Mouse (Mus musculus): ENCODE results near the gene Ltb4r1. TPM values are rescaled to one million over a fixed set of nuclear protein-coding genes. Genes with fewer than 3 reads are reported as not detected.

Gene Ltb4r1
- polyA plus RNA-seq, 1 experiment = 77.0 TPM

DNA sequence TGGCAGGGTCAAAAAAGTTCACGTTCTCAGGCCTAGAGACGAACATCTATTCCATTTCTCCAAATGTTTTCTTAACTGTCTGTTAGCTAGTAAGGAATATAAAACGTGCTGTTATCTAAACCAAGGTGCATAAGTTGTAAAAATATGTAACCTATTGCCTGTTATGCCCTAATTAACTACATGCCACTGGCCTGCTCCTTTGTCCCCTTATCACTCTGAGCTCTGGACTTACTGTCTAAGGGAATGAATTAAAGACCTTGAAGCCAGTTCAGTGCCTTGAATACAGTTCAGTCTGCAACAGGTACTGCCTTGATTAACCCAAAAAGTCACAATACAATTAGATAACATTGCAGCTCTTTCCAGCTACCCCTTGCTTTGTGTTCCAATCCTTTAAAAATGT lies 30.4 kb upstream of the Ltb4r1 start:
- no peak overlapping the region for H3K4me3 ChIP-seq (replicated peaks; ENCODE audit: control insufficient read depth, low read depth, low read length)
- WGBS = 61% methylated on average over 3 of the region's 3 CpGs
- no peak overlapping the region for H3K27ac ChIP-seq (ENCODE audit: control insufficient read depth, insufficient read depth, low read depth, low read length, poor library complexity)
- H3K4me1 ChIP-seq (ENCODE audit: control insufficient read depth, insufficient read depth, low read length) = peaks cover 5% of the 10 kb centered on the region; the same call in 1 of the 2 replicates
- no peak for TF ChIP-seq CTCF (IDR thresholded peaks at IDR 0.05; ENCODE audit: control insufficient read depth, insufficient read depth, low read length)
- no peak for TF ChIP-seq POLR2A (IDR thresholded peaks at IDR 0.05; ENCODE audit: borderline replicate concordance, control insufficient read depth, low read depth, low read length)

DNA sequence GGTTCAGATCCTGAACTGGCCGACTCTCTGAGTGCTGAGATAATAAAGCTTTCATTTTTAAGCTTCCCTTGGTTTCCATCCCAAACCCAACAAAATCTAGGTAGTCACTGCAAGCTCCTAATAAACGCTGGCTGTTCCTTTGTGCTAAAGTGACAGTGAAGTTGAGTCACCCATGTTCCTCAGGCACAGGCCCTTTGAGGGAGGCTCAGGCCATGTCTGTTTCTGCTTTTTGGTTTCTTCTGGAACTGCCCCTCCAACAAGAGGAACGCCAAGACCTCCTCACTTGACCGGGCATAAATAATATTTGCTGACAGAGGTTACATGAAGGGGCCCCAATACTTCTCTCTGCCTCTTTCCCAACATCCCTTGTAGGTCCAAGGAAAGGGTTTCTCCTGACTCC lies 30.0 kb upstream of the Ltb4r1 start:
- 26% methylated on average over 4 of the region's 4 CpGs for WGBS
- H3K4me3 ChIP-seq (replicated peaks; ENCODE audit: control insufficient read depth, low read depth, low read length) = no peak overlapping the region
- peak overlapping the region; percentile 61; the same call in 1 of the 2 replicates for H3K27ac ChIP-seq (ENCODE audit: control insufficient read depth, insufficient read depth, low read depth, low read length, poor library complexity)
- TF ChIP-seq CTCF (IDR thresholded peaks at IDR 0.05; ENCODE audit: control insufficient read depth, insufficient read depth, low read length) = no peak
- TF ChIP-seq POLR2A (IDR thresholded peaks at IDR 0.05; ENCODE audit: borderline replicate concordance, control insufficient read depth, low read depth, low read length) = no peak
- H3K4me1 ChIP-seq (ENCODE audit: control insufficient read depth, insufficient read depth, low read length) = peaks cover 5% of the 10 kb centered on the region; the same call in 1 of the 2 replicates

DNA sequence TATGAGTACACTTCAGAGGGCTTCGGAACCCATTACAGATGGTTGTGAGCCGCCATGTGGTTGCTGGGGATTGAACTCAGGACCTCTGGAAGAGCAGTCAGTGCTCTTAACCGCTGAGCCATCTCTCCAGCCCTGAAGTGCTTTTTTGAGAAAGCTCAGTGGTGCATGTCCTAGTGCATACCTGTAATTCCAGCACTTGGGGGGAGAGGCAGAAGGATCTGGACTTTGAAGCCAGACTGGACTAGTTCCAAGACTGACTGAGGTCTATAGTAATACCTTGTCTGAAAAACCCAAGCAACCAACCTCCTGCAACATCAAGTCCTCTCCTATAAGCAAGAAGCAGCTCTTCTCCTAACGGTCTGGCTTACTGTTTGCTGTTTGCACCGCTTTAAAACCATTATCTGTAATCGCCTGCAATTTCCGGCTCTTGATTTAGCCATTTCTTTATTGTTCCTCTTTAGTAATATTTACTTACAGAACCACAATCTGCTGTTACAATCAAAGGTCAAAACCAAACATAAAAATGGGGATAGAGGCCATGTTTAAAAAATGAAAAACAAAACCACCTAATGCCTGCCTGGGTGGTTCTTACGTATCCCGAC lies 28.6 kb upstream of the Ltb4r1 start:
- no peak overlapping the region for H3K27ac ChIP-seq (ENCODE audit: control insufficient read depth, insufficient read depth, low read depth, low read length, poor library complexity)
- no peak for TF ChIP-seq POLR2A (IDR thresholded peaks at IDR 0.05; ENCODE audit: borderline replicate concordance, control insufficient read depth, low read depth, low read length)
- no peak for TF ChIP-seq CTCF (IDR thresholded peaks at IDR 0.05; ENCODE audit: control insufficient read depth, insufficient read depth, low read length)
- WGBS = 51% methylated on average over 9 of the region's 9 CpGs

DNA sequence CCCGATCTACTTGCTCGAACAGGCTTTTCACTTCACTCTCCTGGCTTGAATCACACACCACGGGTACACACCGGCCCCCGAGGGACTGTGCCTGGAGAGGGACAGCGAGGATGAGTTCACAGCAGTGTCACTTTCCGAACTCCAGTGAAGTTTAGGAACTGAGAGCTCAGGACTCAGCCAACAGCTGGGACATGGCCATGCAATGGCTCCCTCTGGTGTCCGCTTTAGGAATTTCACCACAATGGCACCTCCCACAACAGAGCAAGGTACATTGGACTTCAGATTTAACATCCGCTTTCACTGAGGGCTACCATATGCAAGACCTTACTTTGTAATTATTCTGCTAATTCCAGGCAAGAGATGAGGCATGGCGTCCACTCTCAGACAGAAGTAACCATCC lies 22.1 kb upstream of the Ltb4r1 start:
- H3K27ac ChIP-seq (ENCODE audit: control insufficient read depth, insufficient read depth, low read depth, low read length, poor library complexity) = no peak overlapping the region; the same call in 1 of the 2 replicates
- no peak overlapping the region for H3K4me3 ChIP-seq (replicated peaks; ENCODE audit: control insufficient read depth, low read depth, low read length)
- WGBS = 18% methylated on average over 10 of the region's 10 CpGs
- peaks cover 1% of the 10 kb centered on the region; the same call in 1 of the 2 replicates for H3K4me1 ChIP-seq (ENCODE audit: control insufficient read depth, insufficient read depth, low read length)
- TF ChIP-seq CTCF (IDR thresholded peaks at IDR 0.05; ENCODE audit: control insufficient read depth, insufficient read depth, low read length) = peak; percentile 99
- no peak for TF ChIP-seq POLR2A (IDR thresholded peaks at IDR 0.05; ENCODE audit: borderline replicate concordance, control insufficient read depth, low read depth, low read length)

More for the DNA sequence above, 28.6 kb upstream of the Ltb4r1 start:
- Histone ChIP-seq H3K4me1 (ENCODE audit: control insufficient read depth, insufficient read depth, low read length) (peaks cover 5% of the 10 kb centered on the region; the same call in 1 of the 2 replicates), H3K4me3 (replicated peaks; ENCODE audit: control insufficient read depth, low read depth, low read length) (no peak overlapping the region)

DNA sequence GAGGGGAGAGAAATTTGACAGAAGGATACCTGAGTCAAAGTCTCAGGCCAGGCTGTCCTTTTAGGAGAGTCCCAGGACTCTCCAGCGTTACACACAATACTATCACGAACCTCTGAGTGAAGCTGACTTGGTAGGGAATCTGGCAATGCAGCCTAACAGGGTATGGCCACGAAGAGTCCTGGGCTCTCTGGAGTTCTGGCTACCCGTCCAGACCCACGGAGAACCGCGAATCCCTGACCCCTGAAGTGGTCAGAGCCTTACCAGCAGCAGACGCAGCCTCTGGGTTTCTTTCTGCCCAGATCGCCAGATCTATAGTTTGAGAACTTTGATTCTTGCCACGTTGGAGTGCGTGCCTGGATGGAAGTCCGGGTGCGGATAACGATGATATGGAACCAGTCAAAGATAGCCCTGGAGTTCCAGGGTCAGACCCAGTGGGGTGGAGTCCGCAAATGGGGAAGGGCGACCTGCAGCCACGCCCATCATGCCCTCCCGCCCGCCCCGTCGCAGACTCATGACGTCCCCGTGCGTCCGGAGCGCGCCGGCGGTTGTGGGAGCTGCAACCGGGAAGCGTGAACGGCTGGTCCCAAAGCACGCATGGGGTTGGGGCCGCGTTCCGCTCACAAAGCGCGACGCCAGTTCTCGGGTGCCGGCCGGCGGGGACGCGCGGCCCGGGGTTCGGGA lies 20.4 kb upstream of the Ltb4r1 start, which contains the start of the genes Dhrs1 and Nop9:
Gene Dhrs1 (minus strand): TSS at position 511 of the 681 bp plus-strand sequence.
Gene Nop9 (plus strand): TSS at position 514 of the 681 bp plus-strand sequence.
- WGBS = 2% methylated on average over 48 of the region's 48 CpGs
- peaks cover 1% of the 10 kb centered on the region; the same call in 1 of the 2 replicates for H3K4me1 ChIP-seq (ENCODE audit: control insufficient read depth, insufficient read depth, low read length)
- peak within 1 kb of the TSS; percentile 91 for H3K4me3 ChIP-seq (replicated peaks; ENCODE audit: control insufficient read depth, low read depth, low read length)
- peak within 1 kb of the TSS; percentile 72 for H3K27ac ChIP-seq (ENCODE audit: control insufficient read depth, insufficient read depth, low read depth, low read length, poor library complexity)
- TF ChIP-seq CTCF (IDR thresholded peaks at IDR 0.05; ENCODE audit: control insufficient read depth, insufficient read depth, low read length) (no peak), POLR2A (IDR thresholded peaks at IDR 0.05; ENCODE audit: borderline replicate concordance, control insufficient read depth, low read depth, low read length) (no peak; the same call in 1 of the 2 replicates)

DNA sequence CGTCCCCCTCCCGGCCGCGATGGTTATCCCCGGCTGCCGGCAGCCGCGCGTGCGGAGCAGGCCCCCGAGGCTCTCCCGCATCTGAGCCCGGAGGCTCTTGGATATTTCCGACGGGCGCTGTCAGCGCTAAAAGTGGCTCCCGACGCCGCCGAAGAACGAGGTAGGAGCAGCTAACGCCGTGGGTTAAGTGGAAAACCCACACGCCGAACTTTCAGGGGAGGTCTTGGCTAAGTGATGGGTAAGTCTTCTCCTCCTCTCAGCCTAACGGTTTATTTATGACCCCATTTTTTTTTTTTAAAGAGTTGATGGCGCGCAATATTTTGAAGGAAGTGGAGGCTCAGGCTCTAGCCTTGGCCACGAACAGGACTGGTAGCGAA lies 19.9 kb upstream of the Ltb4r1 start:
- TF ChIP-seq POLR2A (IDR thresholded peaks at IDR 0.05; ENCODE audit: borderline replicate concordance, control insufficient read depth, low read depth, low read length) (no peak), CTCF (IDR thresholded peaks at IDR 0.05; ENCODE audit: control insufficient read depth, insufficient read depth, low read length) (no peak)
- WGBS = 0% methylated on average over 31 of the region's 31 CpGs
- H3K4me3 ChIP-seq (replicated peaks; ENCODE audit: control insufficient read depth, low read depth, low read length) = peak overlapping the region; percentile 91
- peak overlapping the region; percentile 72 for H3K27ac ChIP-seq (ENCODE audit: control insufficient read depth, insufficient read depth, low read depth, low read length, poor library complexity)
- H3K4me1 ChIP-seq (ENCODE audit: control insufficient read depth, insufficient read depth, low read length) = peaks cover 1% of the 10 kb centered on the region; the same call in 1 of the 2 replicates

DNA sequence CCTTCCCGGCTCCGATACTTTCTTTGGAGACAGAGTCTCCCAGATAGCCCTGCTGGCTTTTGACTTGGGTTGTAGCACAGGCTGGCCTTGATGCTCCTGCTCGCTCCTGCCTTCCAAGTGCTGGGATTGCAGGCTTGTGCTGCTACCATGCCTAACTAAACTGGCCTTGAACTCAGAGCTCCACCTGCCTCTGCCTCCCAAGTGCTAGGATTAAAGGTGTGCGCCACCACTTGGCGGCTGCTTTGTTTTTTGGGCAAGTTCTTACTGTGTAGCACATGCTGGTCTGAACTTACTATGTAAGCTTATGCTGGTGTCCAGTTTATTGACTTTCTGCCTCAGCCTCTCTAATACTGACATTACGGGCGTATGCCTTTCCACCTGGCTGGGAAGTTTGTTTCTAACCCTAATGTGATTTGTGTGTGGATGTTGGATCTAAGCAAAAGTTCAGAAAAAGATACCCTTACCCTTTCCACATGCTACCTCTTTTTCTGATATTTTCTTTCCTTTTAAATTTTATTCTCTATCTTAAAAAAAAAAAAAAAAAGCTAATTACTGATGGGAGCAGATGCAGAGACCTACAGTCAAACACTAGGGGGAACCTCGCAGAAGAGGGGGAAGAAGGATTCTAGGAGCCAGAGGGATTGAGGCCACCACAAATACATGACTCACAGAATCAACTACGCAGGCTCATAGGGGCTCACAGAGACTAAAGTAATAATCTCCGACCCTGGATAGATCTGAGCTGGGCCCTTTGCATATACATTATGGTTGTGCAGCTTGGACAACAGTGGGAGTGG lies 18.5 kb upstream of the Ltb4r1 start:
- WGBS = 83% methylated on average over 10 of the region's 10 CpGs

More for the DNA sequence above, 18.5 kb upstream of the Ltb4r1 start:
- Histone ChIP-seq H3K4me1 (ENCODE audit: control insufficient read depth, insufficient read depth, low read length) (peaks cover 1% of the 10 kb centered on the region; the same call in 1 of the 2 replicates), H3K4me3 (replicated peaks; ENCODE audit: control insufficient read depth, low read depth, low read length) (no peak overlapping the region), H3K27ac (ENCODE audit: control insufficient read depth, insufficient read depth, low read depth, low read length, poor library complexity) (no peak overlapping the region)
- no peak for TF ChIP-seq POLR2A (IDR thresholded peaks at IDR 0.05; ENCODE audit: borderline replicate concordance, control insufficient read depth, low read depth, low read length)
- TF ChIP-seq CTCF (IDR thresholded peaks at IDR 0.05; ENCODE audit: control insufficient read depth, insufficient read depth, low read length) = no peak

Data from bone marrow, adult 2 months (tissue).